Mouse (Mus musculus): ENCODE measurements around the gene Ngly1.

Gene Ngly1

DNA sequence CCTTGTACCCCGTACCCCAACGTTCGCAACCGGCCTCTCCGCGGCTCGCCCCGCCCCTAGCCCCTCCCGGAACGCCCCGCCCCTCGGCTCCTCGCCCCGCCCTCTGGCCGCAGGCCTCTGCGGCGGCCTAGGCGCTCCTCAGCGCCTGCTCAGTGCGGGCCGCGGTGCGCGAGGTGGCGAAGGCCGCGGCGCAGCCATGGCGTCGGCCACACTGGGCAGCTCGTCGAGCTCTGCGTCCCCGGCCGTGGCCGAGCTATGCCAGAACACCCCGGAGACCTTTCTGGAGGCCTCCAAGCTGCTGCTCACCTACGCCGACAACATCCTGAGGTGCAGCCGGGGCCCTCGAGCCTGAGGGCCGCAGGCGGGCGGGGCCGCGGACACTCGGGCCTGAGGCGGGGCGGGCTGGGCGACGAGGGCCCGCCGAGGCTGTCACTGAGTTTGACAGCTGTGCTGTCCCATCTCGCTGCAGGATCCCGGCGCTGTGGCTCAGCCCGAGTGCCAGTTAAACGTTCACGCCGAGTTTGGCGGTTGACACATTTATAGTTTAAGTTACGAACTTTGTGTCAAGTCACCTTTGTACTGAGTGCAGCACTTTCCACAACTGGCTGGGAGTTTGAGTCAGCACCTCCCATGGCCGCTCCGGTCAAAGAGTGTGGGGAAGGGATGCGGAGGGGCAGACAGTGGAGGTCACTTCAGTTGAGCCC is at the start of gene Ngly1, which contains the start of gene Oxsm:
Ngly1 (plus strand) TSS at position 110 of the 704 bp plus-strand sequence.
Oxsm (minus strand) TSS at position 638 of the 704 bp plus-strand sequence.
- DNase-seq (ENCODE audit: low spot score) = peak; percentile 82

- DNase-seq (ENCODE audit: low spot score) = no peak
These were observed 48.7 kb upstream of the Ngly1 start for GRCm38 (mm10) chr14:16200220-16200912.

- no peak for DNase-seq (ENCODE audit: low spot score)
These were observed 48.0 kb upstream of the Ngly1 start for GRCm38 (mm10) chr14:16200969-16201638.

DNA sequence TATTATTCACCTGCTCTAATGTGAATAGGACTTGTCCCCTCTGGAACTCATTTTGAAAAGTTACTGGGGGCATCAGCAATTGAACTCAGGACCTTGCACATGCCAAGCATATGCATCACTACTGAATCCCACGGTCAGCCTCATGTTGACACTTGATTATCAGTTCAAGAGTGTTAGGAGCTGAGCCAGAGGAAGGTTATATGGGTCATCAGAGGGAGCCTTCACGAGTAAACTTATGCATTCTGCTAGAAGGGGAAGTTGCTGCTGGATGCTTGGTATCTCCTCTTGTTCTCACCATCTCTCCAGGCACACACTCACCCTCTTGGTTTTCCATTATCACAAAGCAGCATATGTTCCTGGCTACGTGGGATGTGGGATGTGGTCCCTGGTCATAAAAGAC is 47.4 kb upstream of the Ngly1 start:
- DNase-seq (ENCODE audit: low spot score) = no peak

DNA sequence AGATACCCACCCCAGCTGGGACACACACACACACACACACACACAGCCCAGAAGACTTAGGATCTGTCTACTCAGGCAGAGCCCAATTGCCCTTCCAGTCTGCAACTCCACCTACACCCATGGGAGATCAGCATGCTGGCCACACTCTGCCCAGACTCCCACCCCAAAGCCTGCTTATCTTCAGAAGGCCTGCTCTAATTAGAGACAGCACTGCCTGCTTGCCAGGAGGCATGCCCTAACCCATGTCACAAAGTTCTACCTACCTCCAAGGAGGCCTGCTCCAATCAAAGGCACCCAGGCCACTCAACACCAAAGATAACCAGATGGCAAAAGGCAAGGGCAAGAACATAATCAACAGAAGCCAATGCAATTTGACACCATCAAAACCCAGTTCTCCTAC is 41.4 kb upstream of the Ngly1 start:
- DNase-seq (ENCODE audit: low spot score) = no peak

DNA sequence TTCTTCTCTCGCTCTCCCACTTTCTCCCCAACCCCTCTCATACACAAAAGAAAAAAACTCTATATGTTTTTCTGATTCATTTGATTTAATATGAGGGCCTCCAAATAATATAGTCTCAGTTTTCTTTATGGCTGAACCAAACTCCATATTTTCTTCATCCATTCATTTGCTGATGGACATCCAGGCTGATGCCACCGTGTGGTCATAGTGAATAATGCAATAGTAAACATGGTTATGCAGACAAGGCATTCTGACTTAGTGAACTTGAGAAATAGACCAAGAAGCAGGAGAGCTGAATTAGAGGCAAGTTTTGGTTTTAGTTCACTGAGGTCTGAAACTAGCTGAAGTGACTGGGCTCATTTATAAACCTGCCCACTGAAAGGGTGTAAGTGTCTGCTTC is 30.1 kb upstream of the Ngly1 start:
- no peak for DNase-seq (ENCODE audit: low spot score)

GRCm38 (mm10) chr14:16229395-16229794 is 19.7 kb upstream of the Ngly1 start:
- no peak for DNase-seq (ENCODE audit: low spot score)

GRCm38 (mm10) chr14:16230581-16230980 is 18.5 kb upstream of the Ngly1 start:
- no peak for DNase-seq (ENCODE audit: low spot score)

DNA sequence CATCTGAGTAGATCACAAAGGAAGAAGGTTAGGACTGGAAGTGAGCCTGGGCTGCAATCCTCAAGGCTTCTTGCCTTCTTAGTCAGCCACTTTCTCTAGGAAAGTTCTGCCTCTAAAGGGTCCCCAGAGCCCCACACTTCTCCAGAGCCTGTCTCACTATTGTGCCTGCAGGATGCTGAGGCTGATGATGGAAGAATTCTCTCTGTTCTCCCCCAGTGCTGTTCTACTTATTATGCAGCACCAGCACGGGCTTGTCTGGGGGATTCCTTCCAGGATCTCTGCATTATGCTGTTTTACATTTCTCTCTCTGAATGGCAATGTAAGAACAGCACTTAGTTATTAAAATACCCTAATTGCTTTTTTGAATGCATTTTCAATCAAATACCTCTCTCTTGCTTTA is 15.6 kb upstream of the Ngly1 start:
- DNase-seq (ENCODE audit: low spot score) = no peak

DNA sequence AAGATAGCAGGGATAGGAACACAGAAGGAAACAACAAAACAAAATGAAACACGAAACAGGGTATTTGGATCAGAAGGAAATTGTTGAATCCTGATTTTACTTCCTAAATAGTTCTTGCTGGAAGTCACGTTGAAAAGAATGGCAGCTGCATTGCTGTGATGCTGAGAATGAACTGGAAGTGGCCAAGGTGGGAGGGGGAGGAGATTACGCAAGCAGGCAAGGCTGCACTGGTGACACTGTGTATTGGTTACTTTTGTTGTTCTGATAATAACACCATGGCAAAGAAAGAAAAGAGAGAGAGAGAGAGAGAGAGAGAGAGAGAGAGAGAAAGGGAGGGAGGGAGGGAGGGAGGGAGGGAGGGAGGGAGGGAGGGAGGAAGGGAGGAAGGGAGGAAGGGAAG is 12.6 kb upstream of the Ngly1 start:
- DNase-seq (ENCODE audit: low spot score) = no peak

DNA sequence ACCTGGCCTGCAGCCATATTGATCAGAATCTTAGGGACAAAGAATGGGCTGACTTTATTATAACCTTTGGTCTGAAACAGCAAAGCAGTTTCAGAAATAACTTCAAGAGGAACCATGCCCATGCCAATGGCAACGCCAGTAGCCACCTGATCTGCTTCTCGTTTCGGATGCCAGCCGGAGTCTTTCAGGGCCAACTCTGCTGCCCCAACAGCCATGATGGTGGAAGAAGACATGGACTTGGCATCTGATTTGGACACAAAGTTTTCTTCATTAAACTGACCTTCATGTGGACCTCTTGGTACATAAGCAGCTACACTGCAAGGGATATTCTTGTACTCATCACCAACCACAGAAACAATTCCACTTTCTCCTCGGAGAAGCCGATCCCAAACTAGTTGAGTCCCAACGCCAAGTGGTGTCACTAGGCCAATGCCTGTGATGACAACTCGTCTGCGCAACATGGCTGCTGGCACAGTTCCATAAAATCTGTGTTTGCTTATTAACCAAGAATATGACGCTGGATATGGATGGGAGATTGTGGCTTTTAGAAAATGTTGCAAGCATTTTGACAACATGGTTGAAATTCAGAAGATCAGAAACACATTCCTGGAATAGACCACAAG is 6.8 kb upstream of the Ngly1 start:
- DNase-seq (ENCODE audit: low spot score) = no peak

- DNase-seq (ENCODE audit: low spot score) = peak; percentile 87
These were observed 6.0 kb upstream of the Ngly1 start for GRCm38 (mm10) chr14:16242947-16243602.

- peak; percentile 34 for DNase-seq (ENCODE audit: low spot score)
These were observed 5.4 kb upstream of the Ngly1 start for GRCm38 (mm10) chr14:16243603-16244209.

DNA sequence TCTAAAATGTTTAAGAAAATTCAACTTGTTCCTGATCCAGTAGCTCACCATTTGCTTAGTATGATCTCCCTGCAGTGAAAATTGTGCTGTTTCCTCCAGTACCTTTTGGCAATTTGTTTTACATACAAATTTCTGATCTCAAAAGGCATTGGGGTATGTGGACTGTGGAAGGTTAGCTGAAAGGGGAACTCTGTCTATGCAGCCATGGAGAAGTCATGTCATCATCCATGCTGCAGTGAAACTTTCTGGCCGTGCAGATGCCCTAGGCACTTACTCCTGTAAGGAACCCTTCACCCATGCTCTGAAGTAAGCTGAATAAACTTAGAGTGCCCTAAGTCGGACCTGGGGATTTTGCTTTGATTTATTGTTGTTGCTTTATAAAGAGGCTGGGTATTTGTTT is 4.7 kb upstream of the Ngly1 start:
- DNase-seq (ENCODE audit: low spot score) = no peak

DNA sequence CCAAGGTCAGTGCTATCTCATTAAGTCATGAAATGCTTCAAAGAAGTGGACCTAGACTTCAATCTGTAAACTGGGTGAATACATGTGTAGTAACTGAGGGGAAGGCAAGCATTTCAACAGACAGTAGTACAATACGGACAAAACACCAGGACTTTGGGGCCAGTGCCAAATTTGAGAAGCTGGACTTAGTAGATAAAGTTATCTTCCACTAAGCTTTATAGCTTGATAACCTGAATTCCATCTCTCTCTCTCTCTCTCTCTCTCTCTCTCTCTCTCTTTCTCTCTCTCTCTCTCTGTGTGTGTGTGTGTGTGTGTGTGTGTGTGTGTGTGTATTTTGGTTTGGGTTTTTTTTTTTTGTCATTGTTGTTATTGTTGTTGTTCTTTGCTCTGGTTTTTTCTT is 4.0 kb upstream of the Ngly1 start:
- peak; percentile 22 for DNase-seq (ENCODE audit: low spot score)

GRCm38 (mm10) chr14:16246340-16246912 is 2.7 kb upstream of the Ngly1 start:
- no peak for DNase-seq (ENCODE audit: low spot score)

DNA sequence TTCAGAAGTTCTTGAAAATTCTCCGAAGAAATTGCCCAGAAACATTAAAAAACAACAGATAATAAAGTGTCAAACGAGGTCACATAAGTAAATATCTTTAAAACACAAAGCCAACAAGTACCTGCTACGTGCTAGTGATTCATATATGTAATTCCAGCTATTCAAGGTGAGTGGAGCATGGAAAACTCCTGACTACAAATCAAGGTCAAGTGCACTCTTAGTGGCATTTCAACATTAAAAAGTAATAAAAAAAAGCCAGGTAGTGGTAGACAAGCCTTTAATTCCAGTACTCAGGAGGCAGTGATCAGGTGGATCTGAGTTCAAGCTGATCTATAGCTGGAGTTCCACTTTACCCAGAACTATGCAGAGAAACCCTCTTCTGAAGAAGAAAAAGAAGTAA is 945 bp upstream of the Ngly1 start:
- DNase-seq (ENCODE audit: low spot score) = no peak

DNA sequence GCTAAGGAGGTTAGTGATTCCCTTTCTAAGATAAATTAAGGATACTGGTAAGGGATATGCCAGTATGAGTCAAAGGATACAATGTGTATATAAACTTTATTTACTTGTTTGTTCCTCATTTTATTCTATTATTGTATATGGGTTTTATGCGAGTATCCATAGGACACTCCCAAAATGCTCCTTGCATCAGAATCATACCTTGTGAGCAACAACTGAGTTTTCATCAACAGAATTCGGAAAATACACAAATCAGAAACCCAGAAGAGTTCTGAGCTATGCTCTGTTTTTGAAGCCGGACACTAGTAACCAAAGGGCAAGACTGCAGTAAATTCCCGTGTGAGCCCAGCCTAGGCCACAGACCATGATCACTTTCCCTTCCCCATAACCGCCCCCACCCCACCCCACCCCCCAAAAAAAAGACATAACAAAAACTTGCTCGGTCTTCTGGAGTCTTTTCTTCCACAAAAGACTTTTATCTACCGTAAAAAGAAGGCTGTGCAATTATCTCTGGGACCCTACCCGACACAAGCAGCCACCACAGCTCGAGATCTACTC is 400 bp upstream of the Ngly1 start:
- DNase-seq (ENCODE audit: low spot score) = no peak

GRCm38 (mm10) chr14:16250099-16250498 is 1.0 kb downstream of the Ngly1 start:
- DNase-seq (ENCODE audit: low spot score) = no peak

DNA sequence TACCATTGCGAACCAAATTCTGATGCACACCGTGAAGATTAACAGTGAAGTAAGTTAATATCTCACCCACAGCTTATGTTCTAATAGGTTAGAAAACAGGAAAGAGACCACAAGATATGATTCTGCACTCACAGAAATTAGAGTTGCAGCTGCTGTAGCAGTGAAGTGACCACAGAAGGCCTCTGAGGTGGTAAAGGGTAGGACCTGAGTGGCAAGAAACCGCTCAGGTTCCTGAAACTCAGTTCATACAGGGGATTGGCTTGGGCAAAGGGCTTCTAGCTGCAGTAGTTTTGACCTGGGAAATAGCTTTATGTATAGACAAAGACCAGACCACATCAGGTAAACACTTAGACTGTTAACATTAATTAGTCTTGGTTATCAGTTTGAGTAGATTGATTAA is 6.7 kb downstream of the Ngly1 start:
- no peak for DNase-seq (ENCODE audit: low spot score)

- no peak for DNase-seq (ENCODE audit: low spot score)
These were observed 7.1 kb downstream of the Ngly1 start for GRCm38 (mm10) chr14:16256209-16256608.
